18 mouse cellular contexts compared by ENCODE assay signal in genomic region chr1:191541619-191542018, GRCm38 (mm10). TPM values are rescaled to one million over a fixed set of nuclear protein-coding genes. Genes with fewer than 3 reads are reported as not detected.
A peak's percentile ranks its signal among the peaks of the same experiment; 100 is the strongest.
DNase-seq lines count a peak whose midpoint lies in the region; TF ChIP-seq lines count a peak whose summit lies in the region.
"Had no signal": no experiment of that assay in that cellular context is flagged by ENCODE, and none has a peak within 500 bp of the region (broad histone marks: within the 10 kb centered on the region; RNA-seq: fewer than 3 reads in every experiment).

No protein-coding gene starts in this region.

- H3K4me3 ChIP-seq in left cerebral cortex, adult 2 months, result no peak overlapping the region

- peak overlapping the region; percentile 66 for H3K27ac ChIP-seq in left cerebral cortex, adult 2 months

- intact Hi-C loops in left cerebral cortex, adult 2 months (cut with DNase I), result loop anchor here (1.0 to 2.0 kb wide), 2 partner anchors 71 to 129 kb away; no protein-coding TSS in a partner anchor

- DNase-seq in left cerebral cortex, adult 2 months (ENCODE audit: extremely low spot score in 1 of 2, low spot score in 2 of 2), result no peak
- no peak for DNase-seq in left cerebral cortex, adult 18-20 months (ENCODE audit: low spot score in 2 of 2)
- DNase-seq in thymus, postnatal 0 days (ENCODE audit: low spot score), result peak; percentile 53
- no peak for DNase-seq in thymus, postnatal 25 days
- peak; percentile 51 for DNase-seq in thymus, postnatal 14 days
- DNase-seq in thymus, postnatal 36 days, result no peak
- peak; percentile 19 for DNase-seq in brain, adult 2 months (ENCODE audit: low read depth, low spot score)
- no peak for DNase-seq in lung, adult 18-20 months
- DNase-seq: adrenal gland, adult 2 months; adrenal gland, adult 8-10 months; adrenal gland, postnatal 10 days; adrenal gland, postnatal 14 days; adrenal gland, postnatal 25 days; adrenal gland, postnatal 36 days; B cell, adult 2 months; cerebellum, adult 11 months; cerebellum, adult 11-12 months; cerebellum, adult 18-20 months had no signal

- no peak for TF ChIP-seq CTCF in left cerebral cortex, adult 2 months (IDR thresholded peaks at IDR 0.05)

RNA-seq across cellular contexts. Expression of gene Dtl, which starts 33.7 kb away (rescaled TPM):
- total RNA-seq in left cerebral cortex, adult 2 months (2021), result 1 to 10 TPM; 6.9 to 8.1 TPM
- total RNA-seq in left cerebral cortex, adult 18-20 months (2021), result 1 to 10 TPM; 8.3 to 8.8 TPM
- 36.8 and 38.8 TPM in 2 replicates for polyA plus RNA-seq in thymus, postnatal 0 days (2015; fragmentation: Nextera tagmentation; extraction: Ambion mirVana)

RNA-seq across cellular contexts. Expression of gene Ints7, which starts 33.8 kb away (rescaled TPM):
- 10 to 100 TPM; 32.7 to 34.9 TPM for total RNA-seq in left cerebral cortex, adult 2 months (2021)
- total RNA-seq in left cerebral cortex, adult 18-20 months (2021), result 10 to 100 TPM; 28.0 to 33.2 TPM
- 43.6 and 45.2 TPM in 2 replicates for polyA plus RNA-seq in thymus, postnatal 0 days (2015; fragmentation: Nextera tagmentation; extraction: Ambion mirVana)

Comparison
In these comparisons a context has a peak if more than half of its experiments do, and no peak if none do; other contexts are left out.
1. DNase-seq: peak in thymus, postnatal 0 days (single experiment), thymus, postnatal 14 days (single experiment) and brain, adult 2 months (single experiment); none in left cerebral cortex, adult 2 months (0 of 2), left cerebral cortex, adult 18-20 months (0 of 2), thymus, postnatal 25 days (single experiment), thymus, postnatal 36 days (0 of 2) and lung, adult 18-20 months (0 of 2).